Mouse (Mus musculus): Measurements from ENCODE around the gene Tmem143. TPM values are rescaled to one million over a fixed set of nuclear protein-coding genes. Genes with fewer than 3 reads are reported as not detected.

Gene Tmem143
- 3.3 and 3.9 TPM in 2 replicates for polyA plus RNA-seq (2016; fragmentation: Nextera tagmentation; extraction: Ambion mirVana)

DNA sequence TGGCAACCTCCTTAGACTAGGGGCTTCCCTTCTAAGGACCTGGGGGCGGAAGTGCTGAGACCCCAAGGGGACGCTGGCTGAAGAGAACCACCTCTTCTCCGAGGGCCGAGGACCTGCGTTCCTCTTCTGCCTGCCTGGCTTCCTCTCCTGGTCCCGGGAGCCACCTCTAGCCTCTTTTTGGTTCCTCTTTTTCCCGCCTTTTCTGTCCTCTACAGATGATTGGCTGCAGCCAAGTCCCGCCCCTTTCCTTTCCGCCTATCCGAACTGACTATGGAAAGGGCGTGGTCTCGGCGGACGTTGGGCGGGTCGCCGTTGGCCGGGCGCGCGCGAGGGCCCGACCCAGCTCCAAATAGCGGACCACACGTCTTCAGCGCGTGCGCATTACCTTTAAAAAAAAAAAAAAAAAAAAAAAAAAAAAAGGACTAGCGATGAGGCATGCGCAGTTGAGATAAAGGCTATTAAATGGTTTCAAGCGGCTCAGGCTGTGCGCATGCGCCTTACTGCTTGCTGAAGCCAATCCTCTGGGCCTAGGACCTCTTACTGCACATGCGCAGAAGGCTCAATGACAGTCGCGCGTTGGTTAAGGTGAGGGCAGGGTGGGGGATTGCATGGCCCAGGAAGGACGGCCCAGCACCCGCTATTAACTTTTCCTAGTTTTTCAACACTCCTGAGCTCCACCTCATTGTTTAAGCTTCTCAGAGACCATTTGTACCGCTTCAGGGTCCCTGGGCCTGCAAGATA lies at the start of gene Tmem143, which contains the start of gene Syngr4:
Gene Tmem143, plus strand, starts transcription at position 425 of the 741 bp plus-strand sequence.
Gene Syngr4, minus strand, starts transcription at position 198 of the 741 bp plus-strand sequence.
- WGBS = under 1% methylated on average over 40 of the region's 40 CpGs

DNA sequence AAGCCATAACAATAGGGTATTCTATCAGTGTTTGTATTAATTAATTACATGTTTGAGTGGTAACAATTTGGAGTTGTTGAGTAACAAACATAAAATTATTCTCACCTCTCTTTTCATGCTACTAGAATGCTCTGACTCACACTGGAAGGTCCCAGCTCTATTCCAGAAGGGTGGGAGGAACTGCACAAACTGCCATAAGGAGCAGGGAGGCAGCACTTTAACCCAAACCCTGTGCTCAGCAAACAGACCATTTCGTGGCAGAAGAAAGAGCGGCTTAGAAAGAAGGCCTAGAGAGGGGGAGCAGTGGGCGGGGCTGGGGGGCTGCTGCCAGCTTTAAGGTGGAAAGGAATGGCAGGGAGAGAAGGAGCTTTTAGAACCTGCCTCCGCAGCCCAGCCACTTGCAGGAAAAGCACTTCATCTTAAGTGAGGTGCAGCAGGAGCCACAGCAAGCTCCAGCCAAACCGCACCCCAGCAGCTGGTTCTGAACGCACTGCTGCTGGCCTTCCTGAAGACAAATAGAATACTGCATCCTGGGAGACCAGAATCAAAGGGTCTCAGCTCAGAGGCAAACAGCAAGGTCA lies 48.2 kb upstream of the Tmem143 start:
- no peak overlapping the region for H3K9ac ChIP-seq
- H3K4me2 ChIP-seq = no peak overlapping the region
- H3K4me3 ChIP-seq (replicated peaks) = no peak overlapping the region
- no peaks in the 10 kb centered on the region for H3K36me3 ChIP-seq (replicated peaks)
- ATAC-seq (ENCODE audit: low FRiP score) = no peak
- H3K27ac ChIP-seq = no peak overlapping the region
- WGBS = 5% methylated on average over 6 of the region's 6 CpGs
- no peaks in the 10 kb centered on the region for H3K9me3 ChIP-seq
- H3K27me3 ChIP-seq = peaks cover 23% of the 10 kb centered on the region
- peaks cover 8% of the 10 kb centered on the region; the same call in 1 of the 2 replicates for H3K4me1 ChIP-seq

More for the DNA sequence above, at the start of gene Tmem143, which contains the start of gene Syngr4:
- H3K27ac ChIP-seq = peak within 1 kb of the TSS; percentile 56
- peaks cover 16% of the 10 kb centered on the region for H3K4me1 ChIP-seq
- ATAC-seq (ENCODE audit: low FRiP score) = peak; percentile 91
- H3K36me3 ChIP-seq (replicated peaks) = no peaks in the 10 kb centered on the region
- peak within 1 kb of the TSS; percentile 65 for H3K9ac ChIP-seq
- peak within 1 kb of the TSS; percentile 48 for H3K4me3 ChIP-seq (replicated peaks)
- H3K9me3 ChIP-seq = no peaks in the 10 kb centered on the region
- H3K4me2 ChIP-seq = peak within 1 kb of the TSS; percentile 85
- H3K27me3 ChIP-seq = peaks cover 9% of the 10 kb centered on the region

DNA sequence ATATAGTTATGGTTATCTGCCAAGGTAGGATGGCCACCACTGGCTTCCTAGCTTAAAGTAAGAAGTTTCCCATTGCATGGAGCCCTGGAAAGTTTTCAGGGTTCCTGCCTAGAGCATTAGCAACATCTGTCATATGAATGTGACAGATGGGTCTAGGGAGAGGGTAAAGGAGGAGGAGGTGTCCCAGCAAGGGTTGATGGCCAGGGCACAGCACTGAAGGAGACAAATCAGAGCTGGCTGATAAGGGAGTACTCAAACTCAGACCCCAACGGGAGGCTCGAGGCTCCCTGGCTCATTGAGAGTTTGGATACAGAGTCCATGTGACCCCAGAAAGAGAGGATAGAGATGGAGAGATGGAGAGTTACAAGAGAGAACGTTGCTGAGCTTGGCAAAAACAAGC lies 46.1 kb upstream of the Tmem143 start:
- H3K4me3 ChIP-seq (replicated peaks) = no peak overlapping the region
- H3K27me3 ChIP-seq = peaks cover 18% of the 10 kb centered on the region
- H3K9ac ChIP-seq = no peak overlapping the region
- no peaks in the 10 kb centered on the region for H3K9me3 ChIP-seq
- no peak overlapping the region for H3K27ac ChIP-seq
- no peak for ATAC-seq (ENCODE audit: low FRiP score)
- H3K4me1 ChIP-seq = peaks cover 8% of the 10 kb centered on the region; the same call in 1 of the 2 replicates
- 82% methylated on average over 3 of the region's 3 CpGs for WGBS
- no peaks in the 10 kb centered on the region for H3K36me3 ChIP-seq (replicated peaks)
- no peak overlapping the region for H3K4me2 ChIP-seq

DNA sequence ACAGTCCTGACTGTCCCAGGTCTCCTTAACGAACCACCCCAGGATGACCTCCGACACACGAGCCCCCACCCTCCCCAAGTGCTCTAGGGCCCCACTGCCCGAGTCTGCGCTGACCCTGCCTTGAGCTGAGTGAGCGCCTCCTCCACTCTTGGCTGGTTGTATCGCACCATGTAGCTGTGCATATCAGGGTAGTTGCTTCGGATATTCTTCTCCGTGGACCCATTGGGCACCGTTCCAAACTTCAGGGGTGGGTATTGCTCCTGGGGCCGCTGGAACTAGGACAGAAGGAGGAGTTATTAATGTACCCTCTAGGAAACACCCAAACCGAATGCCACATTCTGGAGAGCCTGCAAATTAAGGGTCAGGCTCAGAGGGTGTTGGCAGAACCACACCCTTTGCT lies 43.7 kb upstream of the Tmem143 start:
- no peaks in the 10 kb centered on the region for H3K36me3 ChIP-seq (replicated peaks)
- H3K9me3 ChIP-seq = no peaks in the 10 kb centered on the region
- H3K4me3 ChIP-seq (replicated peaks) = no peak overlapping the region
- ATAC-seq (ENCODE audit: low FRiP score) = no peak
- no peak overlapping the region for H3K27ac ChIP-seq
- H3K9ac ChIP-seq = no peak overlapping the region
- H3K4me2 ChIP-seq = no peak overlapping the region
- peaks cover 21% of the 10 kb centered on the region for H3K4me1 ChIP-seq
- 81% methylated on average over 12 of the region's 12 CpGs for WGBS
- H3K27me3 ChIP-seq = peaks cover 38% of the 10 kb centered on the region

DNA sequence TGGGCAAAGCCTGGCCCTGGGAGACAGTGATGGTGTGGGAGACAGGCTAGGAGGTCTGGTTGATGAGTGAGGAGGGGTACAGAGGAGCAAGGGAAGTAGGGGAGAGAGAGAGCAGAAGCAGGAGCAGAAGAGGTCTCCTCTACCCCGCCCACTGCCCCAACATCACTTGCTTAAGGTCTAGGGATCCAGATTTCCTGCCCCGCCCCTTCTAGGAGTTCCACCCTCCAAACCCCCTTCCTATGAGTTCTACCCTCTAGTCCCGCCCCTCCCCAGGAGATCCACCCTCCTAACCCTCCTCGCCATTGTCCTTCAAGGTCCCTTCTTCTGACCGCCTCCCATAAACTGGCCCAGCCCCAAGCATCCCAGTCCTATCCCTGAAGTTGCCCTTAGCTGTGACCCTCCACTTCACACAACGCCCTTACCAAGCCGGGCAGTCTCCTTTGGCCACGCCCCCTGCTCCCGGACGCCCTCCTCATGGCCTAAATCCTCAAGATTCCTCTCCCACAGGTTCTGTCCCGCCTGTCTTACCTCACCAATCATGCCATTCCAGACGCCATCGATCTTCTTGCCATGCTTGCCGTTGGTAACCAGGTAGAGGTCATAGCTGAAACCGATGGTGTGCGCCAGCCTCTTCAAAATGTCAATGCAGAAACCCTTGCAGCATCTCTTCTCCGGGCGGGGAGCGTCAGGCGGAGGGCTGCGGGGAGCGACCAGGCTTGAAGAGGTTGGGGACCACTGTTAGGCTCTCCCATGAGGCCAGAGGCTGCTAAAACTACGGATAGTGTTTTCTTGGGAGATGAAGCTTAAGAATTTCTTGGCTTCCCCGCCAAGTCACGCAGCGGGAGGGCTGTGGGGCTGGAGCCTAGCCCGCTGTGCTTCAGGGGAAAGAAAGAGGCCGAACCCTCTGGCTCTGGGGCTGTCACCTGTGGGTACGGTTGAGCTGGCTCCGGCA lies 39.5 kb upstream of the Tmem143 start:
- H3K4me3 ChIP-seq (replicated peaks) = peak overlapping the region; percentile 27
- peaks cover 23% of the 10 kb centered on the region for H3K4me1 ChIP-seq
- 4% methylated on average over 29 of the region's 30 CpGs for WGBS
- H3K4me2 ChIP-seq = peak overlapping the region; percentile 56
- ATAC-seq (ENCODE audit: low FRiP score) = peak; percentile 9; the same call in 1 of the 2 replicates
- no peaks in the 10 kb centered on the region for H3K36me3 ChIP-seq (replicated peaks)
- no peaks in the 10 kb centered on the region for H3K9me3 ChIP-seq
- H3K27ac ChIP-seq = no peak overlapping the region
- H3K27me3 ChIP-seq = peaks cover 58% of the 10 kb centered on the region
- peak overlapping the region; percentile 40; the same call in 1 of the 2 replicates for H3K9ac ChIP-seq

DNA sequence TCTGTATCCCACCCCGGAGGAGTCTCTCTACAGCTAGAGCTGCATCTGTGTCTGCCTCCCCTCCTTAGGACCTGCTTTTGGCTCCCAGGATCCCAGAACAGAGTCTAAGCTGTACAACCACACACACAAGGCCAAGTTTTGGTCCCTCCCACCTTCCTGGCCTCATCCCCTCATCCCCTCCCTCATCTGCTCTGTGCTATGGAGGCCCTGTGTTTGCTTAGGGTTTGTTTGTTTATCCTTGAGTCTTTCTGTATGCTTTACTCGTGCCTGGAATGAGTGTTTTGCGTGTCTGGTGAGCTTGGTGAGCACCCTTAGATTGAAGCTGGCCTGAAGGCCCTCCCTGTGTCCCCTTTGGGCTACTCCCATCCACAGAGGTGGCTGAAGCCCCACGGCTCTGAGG lies 37.7 kb upstream of the Tmem143 start:
- 78% methylated on average over 4 of the region's 4 CpGs for WGBS

DNA sequence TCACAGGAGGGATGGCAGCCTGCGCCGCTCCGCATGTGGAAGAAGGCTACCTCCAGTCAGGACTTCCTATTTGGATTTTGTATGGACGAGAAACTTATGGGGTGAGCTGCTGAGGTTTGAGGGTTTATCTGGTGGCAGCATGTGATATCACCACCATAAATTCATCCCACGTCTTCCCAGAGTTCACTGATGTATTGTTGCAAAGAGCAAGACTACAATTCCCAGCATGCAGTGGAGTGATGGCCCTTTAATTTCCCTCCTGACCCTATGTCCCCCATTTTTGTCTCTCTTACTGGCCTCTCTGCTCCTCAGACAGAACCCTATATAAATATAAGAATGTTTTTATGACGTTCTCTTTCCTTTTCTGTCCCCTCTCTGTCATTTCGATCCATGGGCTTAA lies 33.9 kb upstream of the Tmem143 start:
- Histone ChIP-seq H3K4me2 (no peak overlapping the region), H3K9ac (no peak overlapping the region), H3K4me3 (replicated peaks) (no peak overlapping the region), H3K27ac (no peak overlapping the region), H3K36me3 (replicated peaks) (no peaks in the 10 kb centered on the region), H3K27me3 (peaks cover 64% of the 10 kb centered on the region), H3K9me3 (no peaks in the 10 kb centered on the region), H3K4me1 (peaks cover 30% of the 10 kb centered on the region)
- no peak for ATAC-seq (ENCODE audit: low FRiP score)
- 86% methylated on average over 7 of the region's 7 CpGs for WGBS

More for the DNA sequence above, 37.7 kb upstream of the Tmem143 start:
- Histone ChIP-seq H3K4me2 (no peak overlapping the region), H3K27me3 (peaks cover 66% of the 10 kb centered on the region), H3K36me3 (replicated peaks) (no peaks in the 10 kb centered on the region), H3K4me1 (peaks cover 23% of the 10 kb centered on the region), H3K9ac (no peak overlapping the region), H3K9me3 (no peaks in the 10 kb centered on the region), H3K4me3 (replicated peaks) (no peak overlapping the region), H3K27ac (no peak overlapping the region)
- ATAC-seq (ENCODE audit: low FRiP score) = no peak

DNA sequence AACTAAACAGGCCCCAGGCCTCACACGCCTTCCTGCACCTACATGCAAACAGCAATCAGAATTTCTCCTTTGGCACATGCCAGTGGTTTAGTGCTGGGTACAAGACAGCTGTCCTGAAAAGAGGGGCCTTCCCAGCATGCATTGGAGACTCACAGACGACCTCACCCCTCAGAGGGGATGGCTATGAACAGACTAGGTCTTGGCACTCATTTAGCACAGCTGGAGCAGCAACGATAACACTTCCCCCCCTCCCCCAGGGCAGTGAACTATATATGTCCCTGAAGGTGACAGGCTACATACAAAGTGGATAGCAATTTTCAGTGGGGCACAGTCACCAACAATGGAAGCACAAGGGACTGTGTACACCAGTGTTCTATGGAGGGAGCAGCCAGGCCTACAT lies 32.3 kb upstream of the Tmem143 start:
- WGBS = 66% methylated on average over 3 of the region's 3 CpGs
- H3K27ac ChIP-seq = no peak overlapping the region
- H3K4me1 ChIP-seq = peaks cover 39% of the 10 kb centered on the region
- no peaks in the 10 kb centered on the region for H3K9me3 ChIP-seq
- H3K4me2 ChIP-seq = no peak overlapping the region
- no peaks in the 10 kb centered on the region for H3K36me3 ChIP-seq (replicated peaks)
- no peak overlapping the region for H3K9ac ChIP-seq
- H3K27me3 ChIP-seq = peaks cover 64% of the 10 kb centered on the region
- no peak overlapping the region for H3K4me3 ChIP-seq (replicated peaks)
- no peak for ATAC-seq (ENCODE audit: low FRiP score)

DNA sequence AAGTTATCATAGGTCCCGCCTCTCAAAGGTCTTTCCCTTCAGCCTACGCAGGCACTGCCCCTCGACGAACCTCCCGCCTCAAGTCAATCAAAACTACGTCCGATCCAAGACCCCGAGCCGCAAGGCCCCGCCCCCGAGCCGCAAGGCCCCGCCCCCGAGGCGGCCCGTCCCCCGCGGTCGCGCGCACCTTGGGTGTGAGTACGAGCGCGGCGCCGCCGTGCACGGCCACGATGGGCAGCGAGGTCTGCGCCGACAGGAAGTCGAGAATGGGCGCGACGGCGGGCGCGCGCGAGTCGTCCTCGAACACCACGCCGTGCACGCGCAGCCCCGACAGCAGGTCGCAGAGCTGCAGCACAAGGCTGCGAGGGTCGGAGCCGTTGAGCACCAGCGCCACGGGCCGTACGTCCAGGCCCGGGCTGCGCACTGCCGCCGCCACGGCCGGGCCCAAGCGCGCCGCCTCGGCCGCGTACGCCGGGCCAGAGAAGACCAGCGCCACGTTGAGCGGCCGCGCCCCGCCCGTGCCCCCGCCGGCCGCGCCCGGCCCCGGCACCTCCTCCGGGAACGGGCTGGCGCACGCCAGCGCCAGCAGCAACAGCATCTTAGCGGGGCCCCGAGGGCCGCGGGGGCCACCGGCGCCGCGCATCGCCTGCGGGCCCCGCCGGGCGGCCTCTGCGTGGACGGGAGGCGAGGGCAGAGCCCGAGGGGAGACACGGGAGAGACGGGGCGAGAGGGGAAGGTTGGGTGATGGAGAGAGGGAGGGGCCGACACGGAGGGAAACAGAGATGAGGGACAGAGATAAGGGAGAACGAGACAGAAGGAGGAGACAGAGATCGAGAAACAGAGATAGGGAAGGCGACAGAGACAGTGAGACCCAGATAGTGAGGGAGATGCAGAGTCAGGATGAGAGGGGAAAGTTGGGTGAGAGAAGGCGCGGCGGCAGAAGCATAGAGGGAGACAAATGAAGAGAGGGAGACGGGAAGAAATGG lies 30.5 kb upstream of the Tmem143 start:
- Histone ChIP-seq H3K4me2 (peak overlapping the region; percentile 77), H3K27ac (peak overlapping the region; percentile 42), H3K4me1 (peaks cover 48% of the 10 kb centered on the region), H3K36me3 (replicated peaks) (no peaks in the 10 kb centered on the region), H3K9ac (peak overlapping the region; percentile 85), H3K9me3 (no peaks in the 10 kb centered on the region), H3K4me3 (replicated peaks) (peak overlapping the region; percentile 70), H3K27me3 (peaks cover 69% of the 10 kb centered on the region)
- peak; percentile 74 for ATAC-seq (ENCODE audit: low FRiP score)
- 2% methylated on average over 92 of the region's 117 CpGs for WGBS

DNA sequence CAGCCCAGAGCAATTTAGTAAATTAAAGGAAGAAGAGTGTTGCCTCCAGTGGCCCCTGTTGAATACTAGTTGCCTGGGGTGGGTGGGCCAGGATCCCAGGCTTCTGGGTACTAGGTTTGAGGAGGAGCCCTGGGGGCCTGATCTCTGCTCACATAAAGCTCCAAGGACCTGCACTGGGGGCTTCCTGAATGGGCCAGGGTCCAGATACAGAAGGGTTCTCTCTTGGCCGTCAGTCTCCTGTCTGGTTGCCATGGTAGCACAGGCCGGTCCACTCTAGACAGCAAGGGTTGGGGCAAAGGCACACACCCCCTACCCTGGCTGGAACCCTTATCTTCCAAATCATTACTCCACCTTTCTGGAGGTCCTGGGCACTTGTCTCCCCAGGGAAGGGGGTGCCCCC lies 28.9 kb upstream of the Tmem143 start:
- Histone ChIP-seq H3K9ac (no peak overlapping the region), H3K27me3 (peaks cover 76% of the 10 kb centered on the region), H3K27ac (no peak overlapping the region), H3K36me3 (replicated peaks) (no peaks in the 10 kb centered on the region), H3K4me3 (replicated peaks) (no peak overlapping the region), H3K9me3 (no peaks in the 10 kb centered on the region), H3K4me1 (peaks cover 48% of the 10 kb centered on the region), H3K4me2 (peak overlapping the region; percentile 25; the same call in 1 of the 2 replicates)
- 14% methylated on average over 2 of the region's 2 CpGs for WGBS
- ATAC-seq (ENCODE audit: low FRiP score) = no peak

DNA sequence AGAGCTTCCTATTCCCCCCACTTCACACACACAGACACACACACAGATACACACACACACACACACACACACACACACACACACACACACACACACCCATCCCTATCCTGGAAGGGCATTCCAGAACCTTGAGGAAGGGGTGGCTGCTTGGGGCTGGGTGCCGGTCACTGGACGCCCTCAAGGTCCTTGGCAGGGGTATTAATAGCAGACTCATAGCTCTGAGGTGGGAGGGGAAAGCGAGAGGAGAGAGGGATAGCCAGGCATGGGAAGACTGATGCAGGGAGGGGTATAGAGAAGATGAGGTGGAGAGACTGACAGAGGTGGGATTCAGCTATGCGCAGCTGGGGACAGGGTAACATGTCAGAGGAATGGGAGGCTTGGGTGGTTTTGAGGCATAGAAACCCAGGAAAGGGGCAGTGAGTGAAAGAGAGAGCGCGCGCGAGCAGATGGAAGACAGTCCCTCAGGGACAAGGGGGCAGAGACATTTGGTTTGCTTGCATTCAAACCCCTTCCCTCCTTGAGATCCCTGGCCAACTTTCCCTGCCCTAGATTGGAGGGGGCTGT lies 27.6 kb upstream of the Tmem143 start:
- peak overlapping the region; percentile 56 for H3K4me2 ChIP-seq
- 18% methylated on average over 8 of the region's 8 CpGs for WGBS
- no peak overlapping the region for H3K9ac ChIP-seq
- ATAC-seq (ENCODE audit: low FRiP score) = no peak
- no peaks in the 10 kb centered on the region for H3K9me3 ChIP-seq
- H3K4me1 ChIP-seq = peaks cover 56% of the 10 kb centered on the region
- peaks cover 69% of the 10 kb centered on the region for H3K27me3 ChIP-seq
- no peak overlapping the region for H3K27ac ChIP-seq
- H3K4me3 ChIP-seq (replicated peaks) = peak overlapping the region; percentile 31; the same call in 1 of the 2 replicates
- 0 out of 2 replicates have a peak, but pooled peaks cover 3% of the 10 kb centered on the region for H3K36me3 ChIP-seq (replicated peaks)
